Mouse (Mus musculus) yolk sac, embryonic 10.5 days (tissue): ENCODE results near the gene Tbrg4.
"Not testable (repeated sequence)": the region's sequence is repeated elsewhere in the genome, so short reads cannot be mapped to it uniquely, and the experiment has no call there.

Experiments
- DNase-seq: peaks from one replicate; pipeline ENCODE4 v3.0.0-alpha.2; 2017; ENCODE audit warnings: low spot score

The Tbrg4 gene

DNA sequence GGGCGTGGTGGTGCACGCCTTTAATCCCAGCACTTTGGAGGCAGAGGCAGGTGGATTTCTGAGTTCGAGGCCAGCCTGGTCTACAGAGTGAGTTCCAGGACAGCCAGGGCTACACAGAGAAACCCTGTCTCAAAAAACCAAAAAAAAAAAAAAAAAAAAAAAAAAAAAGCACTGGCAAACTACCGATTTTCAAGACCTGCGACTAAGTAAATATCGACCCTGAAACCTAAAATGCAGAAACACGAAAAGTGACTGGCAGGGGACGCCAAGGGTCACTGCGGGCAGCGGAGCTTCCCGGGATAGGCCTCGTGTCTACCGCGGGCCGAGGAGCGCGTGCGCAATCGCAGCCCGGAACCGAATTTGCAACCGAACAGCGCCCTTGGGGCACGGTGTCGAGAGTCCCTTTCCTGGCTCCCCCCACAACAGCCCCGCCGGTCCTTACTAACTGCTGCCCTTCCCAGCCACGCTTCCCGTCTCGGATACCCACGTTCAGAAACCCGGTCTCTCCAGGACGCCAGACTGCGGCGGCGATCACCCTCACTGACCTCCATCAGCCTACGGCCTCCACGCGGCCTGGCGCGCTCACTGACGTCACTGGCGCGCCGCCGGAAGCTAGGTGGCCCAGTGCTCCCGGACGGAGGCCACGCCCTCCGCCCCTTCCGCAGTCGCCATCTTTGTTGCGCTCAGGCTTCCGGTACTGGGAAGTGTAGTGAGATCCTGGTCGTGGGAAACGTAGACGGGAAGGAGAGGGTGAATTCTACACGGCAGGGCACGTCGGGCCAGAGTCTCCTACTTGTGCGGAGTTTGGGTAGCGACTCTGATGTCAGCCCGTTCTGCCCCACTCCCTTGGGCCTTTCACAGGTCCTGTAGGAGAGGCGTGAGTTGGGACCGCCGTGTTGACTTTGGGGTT lies at the start of gene Tbrg4:
Gene Tbrg4, minus strand, starts transcription at position 590 of the 910 bp plus-strand sequence.
- peak; percentile 93 for DNase-seq

DNA sequence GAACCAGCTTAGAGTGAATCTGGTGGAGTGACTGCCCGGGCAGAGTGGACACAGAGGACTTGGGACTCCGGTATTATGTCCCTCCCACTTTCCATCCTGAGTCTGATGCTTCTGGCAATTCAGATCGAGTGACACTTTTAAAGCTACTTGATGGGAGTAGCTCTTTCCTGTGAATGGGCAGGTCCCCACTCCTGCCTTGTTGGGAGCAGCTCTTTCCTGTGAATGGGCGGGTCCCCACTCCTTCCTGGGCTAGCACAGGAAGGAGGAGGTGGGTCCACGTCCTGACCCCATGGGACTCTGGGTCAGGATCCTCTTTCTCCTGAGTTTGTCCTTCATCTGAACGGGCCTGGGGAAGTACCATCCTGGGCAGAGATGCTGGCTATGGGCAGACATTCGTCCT lies 49.5 kb upstream of the Tbrg4 start:
- no peak for DNase-seq

DNA sequence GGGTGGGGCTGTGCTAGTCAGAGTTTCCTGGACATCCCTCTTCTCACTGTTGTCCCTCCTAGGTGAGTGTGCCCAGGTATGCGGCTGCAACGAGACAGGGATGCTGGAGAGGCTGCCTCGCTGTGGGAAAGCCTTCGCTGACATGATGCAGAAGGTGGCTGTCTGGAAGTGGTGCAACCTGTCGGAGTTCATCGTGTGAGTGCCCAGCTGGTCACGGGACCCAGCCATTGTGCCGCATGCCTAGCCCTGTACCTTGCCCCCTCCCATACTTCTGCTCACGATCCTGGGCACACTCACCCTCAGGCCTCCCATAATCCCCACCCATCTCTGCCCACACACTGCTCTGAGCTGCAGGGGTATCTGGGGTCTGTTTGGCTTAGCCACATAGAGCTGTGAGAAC lies 48.8 kb upstream of the Tbrg4 start:
- no peak for DNase-seq

DNA sequence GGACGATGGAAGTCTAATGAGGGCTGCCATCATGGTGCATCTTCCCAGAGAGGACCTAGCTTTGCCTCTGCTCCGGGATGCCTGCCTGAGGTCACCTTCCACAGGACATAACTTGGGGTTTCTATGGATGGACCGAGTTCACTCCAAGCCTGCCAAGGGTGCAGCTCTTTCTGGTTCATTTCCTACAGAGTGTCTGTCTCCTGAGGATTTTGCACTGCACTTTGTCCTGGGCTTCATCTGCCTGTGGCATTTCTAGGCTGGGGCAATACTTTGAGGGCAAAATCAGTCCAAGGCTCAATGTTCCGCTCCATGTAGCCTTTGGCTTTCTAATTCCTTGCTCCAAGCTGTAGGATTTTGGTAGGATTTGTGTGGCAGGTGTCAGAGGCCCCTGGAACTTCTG lies 45.0 kb upstream of the Tbrg4 start:
- no peak for DNase-seq

DNA sequence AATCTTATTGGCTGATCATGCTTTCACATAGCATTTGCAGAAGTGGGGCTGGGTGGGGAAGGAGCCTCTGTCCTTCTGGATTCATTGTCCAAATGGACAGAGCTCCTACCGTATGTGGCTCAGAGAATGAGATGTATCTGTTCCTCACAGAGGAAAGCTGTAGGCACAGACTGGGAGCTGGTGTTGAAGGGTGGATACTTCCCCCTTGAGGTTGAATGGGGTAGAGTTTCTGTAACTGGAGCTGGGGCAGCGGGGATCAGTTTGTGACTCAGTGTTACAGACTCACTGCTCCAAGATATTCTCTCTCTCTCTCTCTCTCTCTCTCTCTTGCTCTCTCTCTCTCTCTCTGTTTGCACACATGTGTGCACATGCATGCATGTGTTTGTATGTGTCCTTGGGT lies 44.2 kb upstream of the Tbrg4 start:
- DNase-seq, result no peak

DNA sequence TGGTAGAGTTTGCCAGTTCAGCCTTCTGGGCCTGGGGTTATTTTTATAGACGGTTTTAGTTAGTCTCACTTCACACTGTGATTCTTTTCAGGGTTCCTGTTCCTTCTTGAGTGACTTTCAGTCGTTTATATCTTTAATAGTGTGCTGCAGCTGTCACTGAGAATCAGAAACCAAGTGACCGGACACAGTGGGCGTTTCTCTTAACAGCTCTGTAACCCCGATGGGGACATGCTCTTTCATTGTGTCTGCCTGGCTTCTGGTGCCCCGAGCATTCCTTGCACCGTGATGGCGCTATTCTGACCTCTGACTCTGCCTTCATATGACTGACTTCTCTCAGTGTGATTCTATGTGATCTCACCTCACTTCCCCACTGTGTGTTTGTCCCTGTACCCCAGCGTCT lies 43.2 kb upstream of the Tbrg4 start:
- no peak for DNase-seq

DNA sequence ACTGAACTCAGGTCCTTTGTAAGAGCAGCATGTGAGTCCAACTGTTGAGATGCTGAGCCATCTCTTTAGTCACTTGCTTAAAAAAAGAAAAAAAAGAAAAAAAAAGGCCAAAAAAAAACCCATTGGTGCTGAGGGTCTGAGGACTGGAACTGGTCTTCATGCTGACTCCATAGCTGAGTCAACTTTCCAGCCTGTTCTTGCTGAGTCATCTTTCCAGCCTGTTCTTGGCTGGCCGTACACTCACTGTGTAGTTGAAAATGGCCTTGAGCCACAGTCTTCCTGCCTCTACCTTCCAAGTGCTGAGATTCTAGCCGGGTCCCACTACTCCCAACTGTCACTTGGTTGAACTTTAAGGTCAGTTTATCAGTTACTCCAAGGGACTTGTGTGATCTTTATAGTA lies 40.8 kb upstream of the Tbrg4 start:
- no peak for DNase-seq

DNA sequence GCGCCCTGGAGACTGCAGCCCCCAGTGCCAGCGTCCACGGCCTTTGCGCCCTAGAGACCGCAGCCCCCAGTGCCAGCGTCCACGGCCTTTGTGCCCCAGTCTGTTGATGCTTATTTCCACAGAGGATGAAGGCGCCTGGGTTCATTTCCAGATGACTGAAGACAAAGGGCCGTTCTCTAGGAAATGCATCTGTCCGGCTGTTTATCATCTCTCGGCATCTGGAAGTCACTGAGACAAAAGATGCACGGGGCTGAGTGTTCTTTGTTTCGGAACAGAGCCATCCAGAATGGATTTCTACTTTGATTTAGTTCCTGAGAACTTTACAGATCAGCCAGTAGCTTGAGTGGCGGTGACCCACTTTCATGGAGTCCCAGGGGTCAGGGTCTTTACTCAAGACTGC lies 35.3 kb upstream of the Tbrg4 start:
- DNase-seq, result no peak

DNA sequence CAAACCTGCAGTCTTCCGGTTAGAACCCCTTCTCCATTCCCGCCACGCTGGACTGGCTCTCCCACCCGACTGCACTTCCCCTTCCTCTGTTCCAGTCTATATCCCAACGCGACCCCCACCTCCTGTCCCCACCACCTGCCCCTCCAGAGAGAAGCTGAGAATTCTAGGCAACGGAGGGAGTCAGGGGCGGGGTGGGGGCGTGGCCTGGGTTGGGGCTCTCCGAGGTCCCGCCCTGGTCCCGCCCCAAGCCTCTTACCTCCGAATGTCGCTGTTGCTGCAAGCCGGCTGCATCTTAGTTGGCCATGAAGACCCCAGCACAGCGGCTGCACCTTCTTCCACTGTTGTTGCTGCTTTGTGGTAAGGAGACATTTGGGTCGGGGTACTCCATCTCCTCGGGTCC lies 32.4 kb upstream of the Tbrg4 start, which contains the start of gene Ramp3:
Gene Ramp3, plus strand, starts transcription at position 251 of the 400 bp plus-strand sequence.
- DNase-seq, result peak; percentile 66

DNA sequence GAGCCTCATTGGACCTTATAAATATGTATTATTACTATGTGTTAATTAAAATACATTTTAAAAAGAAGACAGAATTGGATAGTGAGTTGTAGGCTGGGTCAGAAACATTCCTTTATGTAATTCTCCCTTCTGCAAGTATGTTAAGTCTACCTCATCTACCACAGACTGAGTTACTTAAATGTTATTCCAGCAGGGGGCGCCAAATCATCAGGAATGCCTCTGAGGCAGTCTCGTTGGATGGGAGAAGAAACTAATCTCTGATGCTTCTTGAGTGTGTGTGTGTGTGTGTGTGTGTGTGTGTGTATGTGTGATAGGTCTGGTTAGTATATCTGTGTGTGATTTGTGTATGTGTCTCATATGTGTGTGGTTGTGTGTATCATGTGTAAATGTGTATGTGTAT lies 29.0 kb upstream of the Tbrg4 start:
- peak; percentile 53 for DNase-seq

DNA sequence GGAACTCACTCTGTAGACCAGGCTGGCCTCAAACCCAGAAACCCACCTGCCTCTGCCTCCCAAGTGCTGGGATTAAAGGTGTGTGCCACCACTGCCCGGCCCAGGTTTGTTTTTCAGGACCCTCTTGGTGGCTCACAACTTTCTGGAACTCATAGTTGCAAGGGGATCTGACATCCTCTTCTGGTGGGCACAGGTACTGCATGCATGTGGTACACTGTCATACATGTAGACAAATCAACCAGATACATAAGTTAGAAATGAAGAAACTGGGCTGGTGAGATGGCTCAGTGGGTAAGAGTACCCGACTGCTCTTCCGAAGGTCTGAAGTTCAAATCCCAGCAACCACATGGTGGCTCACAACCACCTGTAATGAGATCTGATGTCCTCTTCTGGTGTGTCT lies 27.1 kb upstream of the Tbrg4 start:
- not testable (repeated sequence) for DNase-seq

DNA sequence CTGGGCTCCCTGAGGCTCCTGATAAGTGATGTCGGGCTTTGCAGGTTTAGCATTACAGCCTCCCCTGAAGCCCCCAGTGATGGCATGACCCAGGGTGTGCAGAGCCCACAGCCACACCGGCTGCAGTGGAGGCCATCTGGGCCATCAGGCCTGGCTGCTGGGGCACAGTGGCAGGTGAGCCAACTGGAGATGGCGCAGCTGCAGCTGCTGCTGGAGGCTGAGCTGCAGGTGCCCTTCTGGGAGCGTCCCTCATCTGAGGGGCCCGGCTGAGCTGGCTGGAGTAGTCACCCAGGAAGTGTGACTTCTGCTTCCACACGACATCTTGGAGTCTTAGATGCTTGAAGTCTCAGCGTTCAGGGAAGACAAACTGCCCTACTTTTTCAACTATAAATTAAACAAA lies 24.7 kb upstream of the Tbrg4 start:
- no peak for DNase-seq

DNA sequence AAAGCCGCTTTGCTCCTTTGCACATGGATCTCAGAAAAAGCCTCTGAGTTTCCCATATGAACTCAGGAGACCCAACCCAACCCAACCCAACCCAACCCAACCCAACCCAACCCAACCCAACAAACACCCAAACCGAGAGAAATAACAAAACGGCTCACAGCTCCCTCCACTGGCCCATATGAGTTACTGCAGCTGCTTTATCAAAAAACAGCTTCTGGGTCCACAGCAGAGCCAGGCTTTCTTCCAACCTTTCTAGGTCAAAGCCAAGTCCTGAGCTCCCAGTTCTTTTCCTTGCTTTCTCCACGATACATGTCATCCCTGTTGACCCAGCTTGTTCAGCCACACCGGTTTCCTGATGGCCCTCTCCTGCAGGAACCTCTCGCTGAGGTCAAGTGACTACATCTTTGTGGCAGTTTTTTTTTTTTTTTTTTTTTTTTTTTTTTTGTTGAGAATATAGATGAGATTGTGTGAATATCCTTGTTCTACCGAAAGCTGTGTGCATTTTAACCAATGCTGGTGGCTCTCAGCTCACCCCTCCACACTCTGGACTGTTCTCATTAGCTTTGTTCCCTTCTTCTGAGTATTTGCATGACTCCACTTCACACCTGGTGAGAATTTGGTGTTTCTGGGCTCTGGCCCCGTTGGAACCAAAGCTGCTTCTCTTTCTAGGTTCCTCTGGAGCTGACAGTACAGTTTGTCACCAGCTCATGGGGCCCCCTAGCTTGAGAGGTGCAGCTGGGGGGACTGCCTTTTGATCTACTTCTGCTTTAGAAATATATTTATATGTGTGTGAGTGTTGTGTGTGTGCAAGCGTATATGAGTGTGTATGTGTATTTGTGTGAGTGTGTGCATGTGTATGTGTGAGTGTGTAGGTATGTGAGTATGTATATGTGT lies 22.2 kb upstream of the Tbrg4 start:
- no peak for DNase-seq

DNA sequence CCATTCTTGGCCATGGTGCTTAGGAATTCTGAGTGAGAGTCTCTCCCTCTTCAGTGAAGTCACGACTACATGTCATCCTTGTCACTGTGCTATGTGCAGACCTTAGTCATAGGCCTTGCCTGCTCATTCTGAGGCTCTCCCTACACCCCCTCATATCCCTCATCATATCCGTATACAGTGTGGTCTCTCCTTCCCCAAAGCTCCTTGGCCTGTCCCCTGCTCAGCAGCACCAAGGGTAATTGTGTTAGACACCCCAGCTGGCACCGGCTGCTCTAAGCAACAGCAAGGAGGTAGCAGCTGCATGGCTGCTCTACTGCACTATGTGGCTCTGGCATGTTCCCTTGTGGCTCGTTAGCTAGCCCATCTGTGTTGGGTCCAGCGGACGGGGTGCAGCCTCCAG lies 18.7 kb upstream of the Tbrg4 start:
- DNase-seq, result no peak

DNA sequence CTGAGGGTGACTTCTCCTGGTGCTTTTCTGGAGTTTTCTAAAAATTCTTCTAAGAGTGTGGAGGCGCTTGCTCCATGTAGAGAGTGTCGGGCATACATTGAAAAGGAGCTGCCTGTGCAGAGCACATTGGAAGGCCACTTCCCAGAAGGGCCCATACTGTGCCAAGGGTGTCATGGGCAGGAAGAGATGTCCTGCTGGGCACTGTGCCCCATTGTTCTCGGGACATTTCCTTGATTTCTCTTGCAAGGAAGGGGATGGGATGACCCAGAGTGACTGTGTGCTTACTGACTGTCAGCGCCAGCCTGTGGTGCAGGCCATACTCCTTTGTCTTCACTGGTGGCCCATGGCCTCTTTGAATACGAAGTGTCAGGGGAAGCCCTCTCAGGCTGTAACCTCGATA lies 13.2 kb upstream of the Tbrg4 start:
- no peak for DNase-seq

DNA sequence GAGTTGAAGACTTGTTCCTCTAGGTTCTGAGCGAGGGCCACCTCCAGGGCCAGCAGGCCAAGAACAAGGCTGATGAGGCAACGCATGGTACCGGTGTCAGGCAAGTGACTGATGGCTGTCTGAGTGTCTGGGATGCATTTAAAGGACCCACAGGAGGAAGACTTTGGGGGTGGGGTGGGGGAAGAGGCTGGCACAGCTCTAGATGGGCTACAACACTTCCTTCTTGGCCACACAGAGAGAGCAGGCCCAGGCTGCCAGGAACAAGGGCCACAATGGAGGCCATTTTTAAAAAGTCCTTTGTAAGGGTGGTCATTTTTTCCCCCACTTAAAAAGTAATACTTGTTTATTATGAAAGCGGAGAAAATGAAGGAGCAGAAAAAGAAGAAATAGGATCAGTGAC lies 12.7 kb upstream of the Tbrg4 start, which contains the start of gene Wap:
Gene Wap, minus strand, starts transcription at position 101 of the 400 bp plus-strand sequence.
- no peak for DNase-seq

DNA sequence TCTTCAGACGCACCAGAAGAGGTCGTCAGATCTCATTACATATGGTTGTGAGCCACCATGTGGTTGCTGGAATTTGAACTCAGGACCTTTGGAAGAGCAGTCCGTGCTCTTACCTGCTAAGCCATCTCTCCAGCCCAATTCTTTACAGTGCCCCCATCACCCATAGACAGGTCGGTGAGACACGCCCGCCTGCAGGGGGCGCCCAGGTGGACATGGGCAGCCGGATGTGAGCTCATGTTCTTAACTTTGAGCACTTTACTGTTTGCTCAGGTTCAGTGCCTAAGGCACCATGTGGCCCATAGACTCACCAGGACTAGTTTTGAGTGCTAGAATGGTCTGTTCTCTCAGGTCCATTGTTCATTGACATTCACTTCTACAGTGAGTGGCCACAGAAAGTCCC lies 10.3 kb upstream of the Tbrg4 start:
- no peak for DNase-seq

DNA sequence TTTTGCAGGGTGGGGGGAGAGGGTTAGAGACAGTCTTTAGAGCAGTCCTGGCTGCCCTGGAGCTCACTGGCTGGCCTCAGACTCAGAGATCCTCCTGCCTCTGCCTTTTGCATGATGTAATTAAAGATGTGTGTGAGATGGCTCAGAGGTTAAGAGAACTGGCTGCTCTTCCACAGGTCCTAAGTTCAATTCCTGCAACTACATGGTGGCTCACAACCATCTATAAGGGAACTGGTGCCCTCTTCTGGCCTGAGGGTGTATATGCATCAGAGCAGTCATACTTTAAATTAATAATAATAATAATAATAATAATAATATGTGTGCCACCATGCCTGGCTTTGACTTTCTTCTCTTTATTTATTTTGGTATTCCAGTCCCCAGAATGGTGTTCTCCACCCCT lies 3.8 kb upstream of the Tbrg4 start:
- no peak for DNase-seq

DNA sequence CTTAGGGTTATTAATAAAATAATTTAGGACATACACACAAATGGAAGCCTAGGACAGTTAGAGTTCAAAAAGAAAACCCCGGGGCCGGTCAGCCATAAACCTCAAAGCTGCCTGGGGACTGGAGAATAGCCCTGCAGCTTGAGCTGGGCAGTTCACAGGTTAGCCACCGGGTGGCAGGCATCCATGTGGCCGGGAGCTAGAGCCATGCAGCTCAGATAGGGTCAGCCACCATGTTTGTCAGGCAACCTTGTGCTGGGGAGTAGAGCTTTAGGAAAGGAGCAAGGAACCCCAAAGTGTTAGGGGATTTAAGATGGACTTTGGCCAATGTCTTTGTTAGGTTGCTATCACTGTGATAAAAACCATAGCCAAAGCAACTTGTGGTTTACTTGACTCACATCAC lies 2.7 kb upstream of the Tbrg4 start:
- peak; percentile 47 for DNase-seq

DNA sequence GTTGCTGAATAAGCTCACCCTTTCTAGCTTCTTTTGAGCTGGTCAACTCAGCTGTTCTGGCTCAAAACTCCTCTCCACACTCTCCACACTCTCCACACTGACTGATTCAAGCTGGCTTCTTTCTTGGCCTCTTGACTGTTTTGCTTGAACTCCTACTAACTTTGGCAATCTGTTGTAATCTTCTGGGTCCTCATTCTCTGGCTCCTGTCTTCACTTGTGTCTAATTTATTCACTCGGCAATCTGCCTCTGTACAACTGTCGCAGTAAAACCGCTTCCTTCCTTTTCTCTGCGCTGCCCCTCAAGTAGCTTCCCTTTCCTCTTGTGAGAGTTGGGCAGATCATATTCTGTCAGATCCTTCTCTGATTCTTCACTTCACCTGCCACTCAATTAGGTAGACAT lies 1.9 kb upstream of the Tbrg4 start:
- no peak for DNase-seq

DNA sequence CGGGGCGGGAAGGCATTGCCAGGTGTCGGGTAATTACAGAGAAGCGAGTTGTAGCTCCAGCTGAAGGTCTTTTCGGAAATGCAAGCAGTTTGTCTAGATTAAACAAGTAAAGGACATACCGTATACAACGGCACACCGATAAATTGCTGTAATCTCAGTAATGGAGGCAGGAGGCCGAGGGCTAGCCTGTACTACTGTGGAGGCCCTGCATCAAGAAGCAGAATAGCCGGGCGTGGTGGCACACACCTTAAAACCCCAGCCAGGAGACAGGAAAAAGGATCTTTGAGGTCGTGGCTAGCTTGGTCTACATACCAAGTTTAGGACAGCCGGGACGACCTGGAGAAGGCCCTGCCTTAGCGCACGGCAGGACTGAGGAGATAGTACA lies 513 bp upstream of the Tbrg4 start:
- DNase-seq, result peak; percentile 26

DNA sequence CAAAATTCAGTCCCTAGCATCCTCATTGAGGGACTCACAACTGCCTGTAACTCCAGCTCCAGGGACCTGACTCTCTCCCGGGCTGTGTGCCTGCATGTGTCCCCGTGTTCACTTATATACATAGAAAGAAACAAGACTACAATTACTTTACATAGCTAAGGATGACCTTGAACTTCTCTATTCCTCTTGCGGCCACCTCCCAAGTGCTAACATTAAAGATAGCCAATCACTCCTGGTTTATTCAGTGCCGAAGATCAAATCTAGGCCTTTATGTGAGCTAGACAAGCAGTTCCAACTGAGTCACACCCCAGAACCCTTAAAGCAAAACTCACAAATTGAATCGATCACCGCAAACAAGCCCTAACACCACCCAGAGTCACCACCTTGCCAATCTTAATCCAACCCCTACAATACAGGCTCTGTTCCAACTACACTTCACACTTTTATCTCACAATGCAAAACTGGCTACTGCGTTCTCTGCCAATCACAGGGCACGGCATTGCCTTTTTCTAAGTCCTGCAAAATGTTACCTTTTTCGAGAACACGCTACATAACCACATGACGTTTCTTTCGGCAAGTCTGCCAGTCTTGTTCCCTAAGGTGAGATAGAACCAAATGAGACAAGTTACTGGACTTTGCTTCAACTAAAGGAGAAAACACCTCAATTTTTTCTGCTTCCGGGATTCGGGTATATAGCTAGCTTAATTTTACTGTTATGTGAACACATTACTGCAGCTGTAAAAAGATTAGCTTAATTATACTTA lies 1.1 kb downstream of the Tbrg4 start:
- DNase-seq, result no peak
